Mouse (Mus musculus) CH12.LX (cell line): ENCODE measurements around the gene Lysmd1. TPM values are rescaled to one million over a fixed set of nuclear protein-coding genes. Genes with fewer than 3 reads are reported as not detected.
A peak's percentile ranks its signal among the peaks of the same experiment; 100 is the strongest.

ENCODE experiments used
- DNase-seq: peaks from one replicate; pipeline ENCODE4 v3.0.0-alpha.2; 2013; ENCODE audit errors: extremely low read depth
- H3K27ac ChIP-seq: 2 replicates; pipeline ENCODE4 v1.5.1; 2012; ENCODE audit warnings: low read depth, mild to moderate bottlenecking, control low read depth, moderate library complexity; ENCODE audit not compliant: insufficient read depth
- H3K27me3 ChIP-seq: replicated peaks from 2 replicates; pipeline ENCODE3; 2012; ENCODE audit warnings: inconsistent platforms
- H3K36me3 ChIP-seq, 2 experiments: replicated peaks in 1 of 2; 2 replicates each; pipeline versions ENCODE3 to v1.6.1; 2012; ENCODE audit warnings: inconsistent platforms in 1 of 2, low read length in 1 of 2, mild to moderate bottlenecking in 1 of 2, mixed read lengths in 1 of 2, moderate library complexity in 1 of 2; ENCODE audit not compliant: control insufficient read depth in 1 of 2, insufficient read depth in 1 of 2
- H3K4me1 ChIP-seq, 2 experiments: 2 replicates each; pipeline ENCODE4 v1.6.1; 2012; ENCODE audit warnings: inconsistent platforms in 1 of 2, moderate library complexity in 1 of 2; ENCODE audit not compliant: insufficient read depth in 2 of 2, control insufficient read depth in 1 of 2
- H3K4me2 ChIP-seq: 2 replicates; pipeline ENCODE4 v1.6.1; 2012; ENCODE audit warnings: low read depth, mild to moderate bottlenecking, control low read depth; ENCODE audit not compliant: poor library complexity, insufficient read depth, severe bottlenecking
- H3K4me3 ChIP-seq, 3 experiments: fragments of 150-350 bp in 1 of 3; sonication (generic) in 1 of 3; replicated peaks in 1 of 3; 2 replicates each; pipeline versions ENCODE3 to v1.5.1; 2011 to 2012; ENCODE audit warnings: low read depth in 2 of 3, low read length in 2 of 3, mild to moderate bottlenecking in 2 of 3, moderate library complexity in 2 of 3, control low read depth in 1 of 3, improper control_type of control experiment in 1 of 3, inconsistent platforms in 1 of 3, mixed read lengths in 1 of 3; ENCODE audit not compliant: poor library complexity in 1 of 3
- H3K79me2 ChIP-seq: replicated peaks from 2 replicates; pipeline ENCODE4 v1.6.1; 2012; ENCODE audit warnings: mild to moderate bottlenecking, moderate library complexity; ENCODE audit not compliant: control insufficient read depth, poor library complexity, insufficient read depth, severe bottlenecking; ENCODE audit errors: extremely low read depth
- H3K9ac ChIP-seq: 2 replicates; pipeline ENCODE4 v1.6.1; 2012; ENCODE audit warnings: low read depth, mild to moderate bottlenecking, control low read depth, moderate library complexity; ENCODE audit not compliant: insufficient read depth
- H3K9me3 ChIP-seq: replicated peaks from 2 replicates; pipeline ENCODE3; 2012; ENCODE audit warnings: low read length, inconsistent platforms, mixed read lengths
- BHLHE40 ChIP-seq: IDR thresholded peaks from 2 replicates; pipeline ENCODE4 v1.6.1; 2011; ENCODE audit warnings: mild to moderate bottlenecking, low read depth, low read length, improper control_type of control experiment
- CHD1 ChIP-seq: IDR thresholded peaks from 2 replicates; pipeline ENCODE4 v1.6.1; 2012; ENCODE audit warnings: low read depth, low read length, improper control_type of control experiment, inconsistent platforms
- CHD2 ChIP-seq: IDR thresholded peaks from 2 replicates; pipeline ENCODE4 v1.6.1; 2011; ENCODE audit warnings: low read length, improper control_type of control experiment
- CTCF ChIP-seq, 2 experiments: IDR thresholded peaks in 1 of 2; conservative IDR thresholded peaks in 1 of 2; 2 replicates each; pipeline ENCODE4 v1.5.1; 2011 to 2012; ENCODE audit warnings: low read depth in 2 of 2, low read length in 2 of 2, improper control_type of control experiment in 1 of 2, inconsistent platforms in 1 of 2, mild to moderate bottlenecking in 1 of 2, moderate library complexity in 1 of 2
- ELF1 ChIP-seq: IDR thresholded peaks from 2 replicates; pipeline ENCODE4 v1.6.1; 2014; ENCODE audit warnings: low read depth, mild to moderate bottlenecking, inconsistent platforms, low read length, improper control_type of control experiment
- EP300 ChIP-seq: IDR thresholded peaks from 2 replicates; pipeline ENCODE4 v1.6.1; 2011; ENCODE audit warnings: low read length, improper control_type of control experiment
- ETS1 ChIP-seq: conservative IDR thresholded peaks from 2 replicates; pipeline ENCODE4 v1.6.1; 2012; ENCODE audit warnings: low read depth, mild to moderate bottlenecking, inconsistent platforms, low read length, improper control_type of control experiment, moderate library complexity
- GABPA ChIP-seq: IDR thresholded peaks from 2 replicates; pipeline ENCODE4 v1.6.1; 2012; ENCODE audit warnings: low read depth, low read length, improper control_type of control experiment, inconsistent platforms; ENCODE audit not compliant: insufficient replicate concordance
- HCFC1 ChIP-seq: IDR thresholded peaks from 2 replicates; pipeline ENCODE4 v1.6.1; 2012; ENCODE audit warnings: low read depth, mild to moderate bottlenecking, inconsistent platforms, low read length, improper control_type of control experiment
- IRF4 ChIP-seq: IDR thresholded peaks from 2 replicates; pipeline ENCODE4 v1.6.1; 2014; ENCODE audit warnings: low read depth, mild to moderate bottlenecking, inconsistent platforms, low read length, improper control_type of control experiment
- JUN ChIP-seq: IDR thresholded peaks from 2 replicates; pipeline ENCODE4 v1.6.1; 2011; ENCODE audit warnings: low read depth, mild to moderate bottlenecking, low read length, improper control_type of control experiment, moderate library complexity; ENCODE audit not compliant: insufficient read depth
- JUND ChIP-seq: conservative IDR thresholded peaks from 2 replicates; pipeline ENCODE4 v1.6.1; 2011; ENCODE audit warnings: low read depth, low read length, improper control_type of control experiment
- KAT2A ChIP-seq: IDR thresholded peaks from 2 replicates; pipeline ENCODE4 v1.6.1; 2012; ENCODE audit warnings: low read length, improper control_type of control experiment, inconsistent platforms; ENCODE audit not compliant: insufficient replicate concordance
- MAFK ChIP-seq: IDR thresholded peaks from 2 replicates; pipeline ENCODE4 v1.6.1; 2011; ENCODE audit warnings: low read length, improper control_type of control experiment; ENCODE audit not compliant: insufficient replicate concordance
- MAX ChIP-seq: IDR thresholded peaks from 2 replicates; pipeline ENCODE4 v1.6.1; 2011; ENCODE audit warnings: low read length, improper control_type of control experiment
- MAZ ChIP-seq: IDR thresholded peaks from 2 replicates; pipeline ENCODE4 v1.6.1; 2012; ENCODE audit warnings: low read depth, mild to moderate bottlenecking, inconsistent platforms, low read length, improper control_type of control experiment, moderate library complexity
- MEF2A ChIP-seq: IDR thresholded peaks from 2 replicates; pipeline ENCODE4 v1.6.1; 2014; ENCODE audit warnings: low read depth, mild to moderate bottlenecking, inconsistent platforms, low read length, improper control_type of control experiment, borderline replicate concordance
- MXI1 ChIP-seq: IDR thresholded peaks from 2 replicates; pipeline ENCODE4 v1.6.1; 2011; ENCODE audit warnings: mild to moderate bottlenecking, low read depth, low read length, improper control_type of control experiment
- MYC ChIP-seq: IDR thresholded peaks from 2 replicates; pipeline ENCODE4 v1.6.1; 2011; ENCODE audit warnings: low read depth, mild to moderate bottlenecking, improper control_type of control experiment, low read length
- NELFE ChIP-seq: IDR thresholded peaks from 2 replicates; pipeline ENCODE4 v1.6.1; 2011; ENCODE audit warnings: low read depth, low read length, improper control_type of control experiment
- NRF1 ChIP-seq: IDR thresholded peaks from 2 replicates; pipeline ENCODE4 v1.6.1; 2014; ENCODE audit warnings: low read depth, mild to moderate bottlenecking, inconsistent platforms, low read length, improper control_type of control experiment, moderate library complexity
- PAX5 ChIP-seq: IDR thresholded peaks from 2 replicates; pipeline ENCODE4 v1.6.1; 2012; ENCODE audit warnings: low read length, inconsistent platforms, mixed read lengths
- POLR2A ChIP-seq: IDR thresholded peaks from 2 replicates; pipeline ENCODE4 v1.6.1; 2011; ENCODE audit warnings: low read depth, mild to moderate bottlenecking, improper control_type of control experiment, low read length
- POLR2AphosphoS2 ChIP-seq: IDR thresholded peaks from 2 replicates; pipeline ENCODE4 v1.6.1; 2011; ENCODE audit warnings: low read depth, low read length, improper control_type of control experiment
- RAD21 ChIP-seq: IDR thresholded peaks from 2 replicates; pipeline ENCODE4 v1.6.1; 2011; ENCODE audit warnings: low read depth, mild to moderate bottlenecking, low read length, improper control_type of control experiment, moderate library complexity
- RCOR1 ChIP-seq: conservative IDR thresholded peaks from 2 replicates; pipeline ENCODE4 v1.6.1; 2012; ENCODE audit warnings: low read depth, mild to moderate bottlenecking, inconsistent platforms, low read length, improper control_type of control experiment
- SIN3A ChIP-seq: IDR thresholded peaks from 2 replicates; pipeline ENCODE4 v1.6.1; 2012; ENCODE audit warnings: low read length, improper control_type of control experiment, inconsistent platforms
- SMC3 ChIP-seq: IDR thresholded peaks from 2 replicates; pipeline ENCODE4 v1.6.1; 2011; ENCODE audit warnings: low read depth, low read length, improper control_type of control experiment
- TBP ChIP-seq: conservative IDR thresholded peaks from 2 replicates; pipeline ENCODE4 v1.6.1; 2011; ENCODE audit warnings: low read depth, low read length, improper control_type of control experiment
- TCF12 ChIP-seq: IDR thresholded peaks from 2 replicates; pipeline ENCODE4 v1.6.1; 2014; ENCODE audit warnings: low read depth, mild to moderate bottlenecking, inconsistent platforms, low read length, improper control_type of control experiment
- UBTF ChIP-seq: IDR thresholded peaks from 2 replicates; pipeline ENCODE4 v1.6.1; 2012; ENCODE audit warnings: low read depth, mild to moderate bottlenecking, inconsistent platforms, low read length, improper control_type of control experiment, moderate library complexity
- USF1 ChIP-seq: IDR thresholded peaks from 2 replicates; pipeline ENCODE4 v1.6.1; 2014; ENCODE audit warnings: low read depth, mild to moderate bottlenecking, inconsistent platforms, low read length, improper control_type of control experiment
- ZC3H11A ChIP-seq: IDR thresholded peaks from 2 replicates; pipeline ENCODE4 v1.6.1; 2012; ENCODE audit warnings: low read depth, mild to moderate bottlenecking, inconsistent platforms, low read length, improper control_type of control experiment
- ZKSCAN1 ChIP-seq: IDR thresholded peaks from 2 replicates; pipeline ENCODE4 v1.6.1; 2012; ENCODE audit warnings: low read depth, inconsistent platforms, low read length, improper control_type of control experiment, borderline replicate concordance
- ZMIZ1 ChIP-seq: IDR thresholded peaks from 2 replicates; pipeline ENCODE4 v1.6.1; 2012; ENCODE audit warnings: low read depth, mild to moderate bottlenecking, inconsistent platforms, low read length, improper control_type of control experiment
- ZNF384 ChIP-seq: IDR thresholded peaks from 2 replicates; pipeline ENCODE4 v1.6.1; 2012; ENCODE audit warnings: low read depth, low read length, improper control_type of control experiment, inconsistent platforms
- dilution Hi-C: fragments of 300-500 bp; cut with MboI; formaldehyde crosslinking; loops from 2 replicates; pipeline ENCODE4 v1.14.3; 2020; ENCODE audit warnings: low sequenced_read_pairs; ENCODE audit not compliant: extremely low pct_unique_long_range_greater_than_20kb, extremely low pct_ligation_motif_present
- in situ Hi-C: fragments of 300-500 bp; cut with MboI; formaldehyde crosslinking; loops from 3 replicates; pipeline ENCODE4 v1.14.3; 2019; ENCODE audit warnings: low sequenced_read_pairs, low pct_ligation_motif_present, low pct_unique_long_range_greater_than_20kb, mixed read lengths
- polyA plus RNA-seq: library from polyadenylated mRNA; unstranded; fragments of >175 nt; gene quantifications from 2 replicates; pipeline ENCODE4 v1.2.1, GENCODE M21; 2012; ENCODE audit warnings: low read depth; ENCODE audit not compliant: insufficient read length
- total RNA-seq, 2 experiments: library from RNA; depleted of rRNA; stranded (reverse); fragments of 300-350 nt in 1 of 2; fragments of >200 nt in 1 of 2; gene quantifications; 2 replicates each; pipeline ENCODE4 v1.2.3; 2012 to 2014

The Lysmd1 gene
- total and polyA plus RNA-seq, 3 experiments, result 8.1 to 13.6 (median 11.6) TPM

- TF ChIP-seq MEF2A, result peak; percentile 31; the same call in 1 of the 2 replicates
- TF ChIP-seq, all 38 proteins: peak for 7
Observed at GRCm38 (mm10) chr3:95141474-95141873, 7.6 kb downstream of the Lysmd1 start (continued).

- Histone ChIP-seq H3K36me3 (peaks cover 19 to 20% of the 10 kb centered on the region in 2 experiments), H3K4me3 (peak within 1 kb of the TSS; percentile 51 to 65 (median 61)), H3K79me2 (0 out of 2 replicates have a peak, but pooled peaks cover 2% of the 10 kb centered on the region), H3K4me1 (peaks cover 11 to 29% of the 10 kb centered on the region in 2 experiments), H3K4me2 (peak within 1 kb of the TSS; percentile 69), H3K27ac (peak within 1 kb of the TSS; percentile 81), H3K9ac (peak within 1 kb of the TSS; percentile 72), H3K9me3 (no peaks in the 10 kb centered on the region), H3K27me3 (no peaks in the 10 kb centered on the region)
- peak; percentile 83 for DNase-seq
- in situ Hi-C loops, result loop anchor here (10.0 kb wide), 1 partner anchor 73 kb away; the partner anchor contains the start of gene Gabpb2
- dilution Hi-C loops, result no loop called here
- TF ChIP-seq MEF2A (no peak), JUN (no peak), MXI1 (peak; percentile 23; the same call in 1 of the 2 replicates), CHD2 (no peak), BHLHE40 (no peak), HCFC1 (peak; percentile 47; the same call in 1 of the 2 replicates), POLR2AphosphoS2 (no peak), RCOR1 (0 out of 2 replicates have a peak, but pooled peaks have one; percentile 27), TCF12 (peak; percentile 61), IRF4 (no peak), ELF1 (peak; percentile 48; the same call in 1 of the 2 replicates), USF1 (no peak), SIN3A (peak; percentile 76; the same call in 1 of the 2 replicates), JUND (no peak), GABPA (no peak), UBTF (no peak; the same call in none of the 2 replicates), POLR2A (peak; percentile 86), SMC3 (no peak), NRF1 (0 out of 2 replicates have a peak, but pooled peaks have one; percentile 22), NELFE (peak; percentile 67), ZKSCAN1 (no peak), ZNF384 (0 out of 2 replicates have a peak, but pooled peaks have one; percentile 18), ETS1 (no peak), RAD21 (no peak), MAZ (peak; percentile 65; the same call in 1 of the 2 replicates), MAFK (no peak), PAX5 (no peak), EP300 (peak; percentile 21; the same call in 1 of the 2 replicates), KAT2A (0 out of 2 replicates have a peak, but pooled peaks have one; percentile 45), MAX (0 out of 2 replicates have a peak, but pooled peaks have one; percentile 44), TBP (0 out of 2 replicates have a peak, but pooled peaks have one; percentile 19), ZC3H11A (no peak), ZMIZ1 (no peak), MYC (no peak), CHD1 (no peak), CTCF (conservative IDR thresholded peaks at IDR 0.05 in 1 of 2, IDR thresholded peaks at IDR 0.05 in 1 of 2; ENCODE audit: low read depth in 2 of 2, low read length in 2 of 2) (no peak)
Observed at GRCm38 (mm10) chr3:95141952-95142616, 8.2 kb downstream of the Lysmd1 start, which contains the start of gene Tnfaip8l2. Gene Tnfaip8l2 (minus strand): TSS chr3:95142360.
